Mouse (Mus musculus): Measurements from ENCODE around the gene Ppm1l.

Gene Ppm1l

GRCm38 (mm10) chr3:69446989-69447388 lies 130.3 kb downstream of the Ppm1l start:
- no peak for DNase-seq

GRCm38 (mm10) chr3:69449041-69449440 lies 132.4 kb downstream of the Ppm1l start:
- DNase-seq, result no peak

- DNase-seq, result no peak
These were observed 137.7 kb downstream of the Ppm1l start for GRCm38 (mm10) chr3:69454330-69454729.

- no peak for DNase-seq
These were observed 139.4 kb downstream of the Ppm1l start for GRCm38 (mm10) chr3:69456071-69456470.

- DNase-seq, result no peak
These were observed 142.1 kb downstream of the Ppm1l start for GRCm38 (mm10) chr3:69458756-69459155.

GRCm38 (mm10) chr3:69461956-69462355 lies 145.3 kb downstream of the Ppm1l start:
- no peak for DNase-seq

GRCm38 (mm10) chr3:69465751-69466150 lies 149.1 kb downstream of the Ppm1l start:
- DNase-seq, result no peak

GRCm38 (mm10) chr3:69468280-69469008 lies 151.8 kb downstream of the Ppm1l start:
- no peak for DNase-seq

- DNase-seq, result no peak
These were observed 152.9 kb downstream of the Ppm1l start for GRCm38 (mm10) chr3:69469463-69470141.

- DNase-seq, result no peak
These were observed 153.6 kb downstream of the Ppm1l start for GRCm38 (mm10) chr3:69470142-69470796.

- no peak for DNase-seq
These were observed 159.3 kb downstream of the Ppm1l start for GRCm38 (mm10) chr3:69475850-69476450.

- no peak for DNase-seq
These were observed 163.3 kb downstream of the Ppm1l start for GRCm38 (mm10) chr3:69479937-69480336.

GRCm38 (mm10) chr3:69481835-69482234 lies 165.2 kb downstream of the Ppm1l start:
- DNase-seq, result peak; percentile 68

- DNase-seq, result no peak
These were observed 167.4 kb downstream of the Ppm1l start for GRCm38 (mm10) chr3:69484006-69484574.

- DNase-seq, result no peak
These were observed 167.9 kb downstream of the Ppm1l start for GRCm38 (mm10) chr3:69484582-69484981.

GRCm38 (mm10) chr3:69485347-69485746 lies 168.7 kb downstream of the Ppm1l start:
- no peak for DNase-seq

GRCm38 (mm10) chr3:69485756-69486155 lies 169.1 kb downstream of the Ppm1l start:
- no peak for DNase-seq

- no peak for DNase-seq
These were observed 170.8 kb downstream of the Ppm1l start for GRCm38 (mm10) chr3:69487471-69487870.

- no peak for DNase-seq
These were observed 173.0 kb downstream of the Ppm1l start for GRCm38 (mm10) chr3:69489669-69490068.

GRCm38 (mm10) chr3:69490981-69491681 lies 174.5 kb downstream of the Ppm1l start:
- DNase-seq, result no peak

GRCm38 (mm10) chr3:69494233-69495010 lies 177.8 kb downstream of the Ppm1l start:
- DNase-seq, result no peak

GRCm38 (mm10) chr3:69497178-69497577 lies 180.5 kb downstream of the Ppm1l start:
- no peak for DNase-seq

Measured in right cerebral cortex, postnatal 14 days (tissue).